Mouse (Mus musculus) kidney, postnatal 10 days (tissue): ENCODE data around the gene Insm2.

Experiments
- DNase-seq: peaks from one replicate; pipeline ENCODE4 v3.0.0; 2021; ENCODE audit warnings: mixed read lengths

Gene Insm2

DNA sequence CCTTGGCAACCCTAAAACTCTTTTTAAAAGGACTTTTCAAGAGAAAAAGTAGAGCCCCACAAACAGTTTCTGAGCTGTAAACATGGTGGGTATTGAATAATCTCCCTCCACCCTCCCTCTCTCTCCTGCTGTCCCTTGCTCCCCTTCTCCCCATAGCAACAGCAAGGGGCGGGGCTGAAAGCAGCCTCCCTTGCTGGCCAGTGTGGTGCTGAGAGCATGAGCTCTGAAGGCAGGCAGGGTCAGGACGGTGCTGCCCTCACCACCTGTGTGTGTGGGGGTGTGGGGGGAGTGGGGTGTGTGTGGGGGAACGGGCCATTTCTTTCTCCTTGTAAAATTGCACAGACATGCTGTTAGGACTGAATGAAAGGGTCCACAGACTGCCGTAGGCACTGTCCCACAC lies 8.7 kb downstream of the Insm2 start:
- DNase-seq, result no peak

DNA sequence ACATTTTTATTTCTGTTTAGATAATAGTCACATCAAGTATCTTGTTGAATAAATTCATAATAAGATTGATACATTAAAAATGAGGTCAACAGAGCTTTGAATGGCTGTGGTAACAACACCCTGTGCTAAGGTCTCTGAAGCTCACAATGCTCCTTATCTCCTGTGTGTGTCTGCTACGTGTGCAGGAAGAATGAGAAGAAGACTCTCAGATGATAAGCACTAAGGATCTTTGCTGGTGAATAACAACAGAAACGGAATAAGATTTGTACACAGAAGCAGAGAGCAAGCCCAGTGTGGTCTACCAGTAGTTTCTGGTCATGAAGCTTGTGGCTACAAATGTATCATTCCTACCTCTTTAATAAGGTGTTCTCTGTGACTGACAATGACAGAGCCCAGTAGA lies 11.6 kb downstream of the Insm2 start:
- no peak for DNase-seq

DNA sequence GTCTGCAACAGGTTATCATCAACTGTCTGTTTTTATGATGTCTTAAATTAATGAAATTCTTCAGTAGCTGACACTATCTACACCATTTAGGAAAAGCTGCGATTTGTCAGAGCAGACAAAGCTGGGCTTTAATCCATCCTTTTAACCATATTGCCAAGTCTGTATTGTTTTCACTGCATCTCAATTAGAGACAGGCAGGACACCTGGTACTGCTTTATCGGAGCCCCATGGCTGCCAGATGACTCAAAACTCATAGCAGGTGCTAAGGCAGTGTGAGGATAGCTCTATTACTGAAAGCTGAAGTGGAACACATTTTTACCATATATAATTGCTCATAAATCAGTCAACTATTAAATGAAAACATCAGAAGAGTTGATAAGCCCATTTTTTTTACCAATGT lies 21.1 kb downstream of the Insm2 start:
- DNase-seq, result no peak

DNA sequence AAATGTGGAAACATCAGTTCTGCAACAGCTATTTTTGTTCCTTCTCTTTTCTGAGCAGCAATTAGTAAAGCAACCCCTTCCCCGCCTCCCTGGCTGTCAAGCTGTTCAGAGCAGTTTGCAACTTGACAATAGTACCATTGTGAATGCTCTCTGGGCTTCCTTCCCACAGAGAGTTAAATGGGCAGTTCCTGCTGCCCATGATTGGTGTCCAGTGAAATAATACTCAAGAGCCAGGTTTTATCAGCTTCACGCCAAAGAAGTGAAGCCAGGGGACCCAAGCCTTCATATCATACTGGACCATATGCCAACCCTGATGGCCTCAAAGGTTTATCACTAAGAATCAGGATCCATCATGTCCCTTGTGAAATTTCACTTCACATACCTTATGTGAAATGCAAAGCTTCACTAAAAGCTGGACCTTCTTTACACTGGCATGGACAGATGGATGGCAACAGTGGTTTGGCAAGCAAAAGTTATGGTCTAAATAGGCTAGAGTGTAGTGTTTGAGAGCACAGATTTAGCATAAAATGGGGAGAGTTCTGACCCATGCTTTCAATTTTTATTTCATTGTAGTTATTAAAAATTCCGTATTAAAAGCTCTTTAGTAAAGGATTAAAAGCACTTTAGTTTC lies 23.5 kb downstream of the Insm2 start:
- DNase-seq, result no peak

DNA sequence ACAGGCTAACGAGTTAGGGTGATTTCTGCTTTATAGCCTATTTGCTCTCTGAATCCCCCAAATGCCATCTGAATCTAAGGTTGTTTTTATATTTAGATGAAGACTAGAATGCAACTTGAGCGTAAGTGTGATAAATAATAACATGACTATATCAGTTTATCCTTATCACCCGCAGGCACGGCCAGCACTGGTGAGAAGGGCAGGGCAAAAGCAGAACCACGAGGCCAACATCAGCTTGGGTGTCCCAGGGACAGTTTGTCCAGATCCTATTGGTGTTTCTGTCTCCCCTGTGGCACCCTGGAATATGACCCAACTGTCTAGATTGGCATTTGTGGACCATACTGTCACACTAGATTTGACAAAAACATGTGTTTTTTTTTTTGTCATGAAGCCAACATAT lies 24.0 kb downstream of the Insm2 start:
- DNase-seq, result no peak

DNA sequence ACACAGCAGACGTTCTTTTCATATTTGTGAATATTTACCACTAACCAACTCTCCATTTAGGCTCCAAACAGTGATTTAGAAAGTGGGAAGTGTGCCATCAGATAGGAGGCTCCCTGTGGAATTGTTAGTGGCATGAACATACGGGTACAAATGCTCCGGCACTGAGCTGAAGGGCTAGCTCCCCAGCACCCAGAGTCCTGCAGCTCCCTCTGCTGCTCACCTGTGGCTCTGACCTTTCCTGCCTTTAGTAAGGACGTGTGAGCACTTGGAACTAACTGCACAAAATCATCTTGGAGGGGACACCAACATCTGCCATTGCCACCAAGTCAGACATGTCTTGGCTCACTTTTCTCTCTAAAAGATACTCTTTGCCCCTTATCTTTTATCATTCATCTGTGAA lies 27.5 kb downstream of the Insm2 start:
- peak; percentile 11 for DNase-seq

DNA sequence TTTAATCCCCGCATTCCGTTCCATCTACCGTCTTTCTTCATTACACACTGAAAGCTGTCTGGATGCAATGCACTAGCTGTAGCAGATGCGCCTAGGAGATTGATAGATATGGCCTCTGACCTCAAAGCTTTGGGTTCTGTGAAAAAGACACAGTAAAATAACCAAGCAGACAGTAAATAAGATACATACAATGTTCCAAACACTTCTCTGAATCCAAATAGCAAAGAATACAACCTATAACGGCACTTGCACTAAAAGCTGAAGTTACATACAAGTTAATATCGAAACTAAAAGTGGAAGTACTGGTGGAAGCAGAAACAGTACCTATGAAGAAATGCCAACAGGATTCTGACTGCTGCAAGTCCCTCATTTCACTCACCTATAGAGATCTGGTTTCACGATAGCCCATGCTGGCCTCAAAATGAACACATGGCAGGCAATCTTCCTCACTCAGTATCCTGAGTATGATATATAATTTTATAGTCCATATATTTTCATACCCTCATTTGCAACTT lies 48.8 kb downstream of the Insm2 start:
- DNase-seq, result no peak
